Mouse (Mus musculus) midbrain, embryonic 11.5 days (tissue): ENCODE measurements around the gene Fam98c. TPM values are rescaled to one million over a fixed set of nuclear protein-coding genes. Genes with fewer than 3 reads are reported as not detected.
A peak's percentile ranks its signal among the peaks of the same experiment; 100 is the strongest.

Experiments
- ATAC-seq: fragments of 200-750 bp; cut with Nextera tagmentation; 2 replicates; pipeline ENCODE4 v1.8.0; 2017; ENCODE audit warnings: moderate TSS enrichment, moderate library complexity; ENCODE audit not compliant: low FRiP score
- DNase-seq: peaks from one replicate; pipeline ENCODE4 v3.0.0; 2015; ENCODE audit warnings: low spot score; ENCODE audit errors: missing footprints
- H3K27ac ChIP-seq: fragments of 300-500 bp; sonication (generic); 2 replicates; pipeline ENCODE4 v1.5.1; 2014; ENCODE audit warnings: low read depth, low read length
- H3K27me3 ChIP-seq: fragments of 300-500 bp; sonication (generic); 2 replicates; pipeline ENCODE4 v1.6.1; 2014; ENCODE audit warnings: mild to moderate bottlenecking, low read length, moderate library complexity, mixed read lengths; ENCODE audit not compliant: control insufficient read depth, insufficient read depth
- H3K36me3 ChIP-seq: fragments of 300-500 bp; sonication (generic); 2 replicates; pipeline ENCODE4 v1.6.1; 2014; ENCODE audit warnings: mild to moderate bottlenecking, low read length, moderate library complexity, mixed read lengths; ENCODE audit not compliant: control insufficient read depth, insufficient read depth
- H3K4me1 ChIP-seq: fragments of 300-500 bp; sonication (generic); 2 replicates; pipeline ENCODE4 v1.6.1; 2014; ENCODE audit warnings: low read length; ENCODE audit not compliant: control insufficient read depth, insufficient read depth
- H3K4me2 ChIP-seq: fragments of 300-500 bp; sonication (generic); 2 replicates; pipeline ENCODE4 v1.6.1; 2014; ENCODE audit warnings: mild to moderate bottlenecking, moderate library complexity
- H3K4me3 ChIP-seq: fragments of 300-500 bp; sonication (generic); 2 replicates; pipeline ENCODE4 v1.5.1; 2014; ENCODE audit warnings: low read depth, low read length
- H3K9ac ChIP-seq: fragments of 300-500 bp; sonication (generic); 2 replicates; pipeline ENCODE4 v1.6.1; 2014; ENCODE audit warnings: low read length
- H3K9me3 ChIP-seq: fragments of 300-500 bp; sonication (generic); 2 replicates; pipeline ENCODE4 v1.6.1; 2016; ENCODE audit warnings: low read length; ENCODE audit not compliant: control insufficient read depth
- WGBS: fragments of 180-500 bp; shearing (Covaris S2); extraction: QIAGEN DNeasy Blood & Tissue Kit; methylation state at CpG from one replicate; pipeline ENCODE4 v1.1.7; 2014; 5-methylcytosine and 5-hydroxymethylcytosine counted together
- polyA plus RNA-seq: library from polyadenylated mRNA; unstranded; fragments of >200 nt; fragmentation: Nextera tagmentation; extraction: Ambion mirVana; gene quantifications from 2 replicates; pipeline ENCODE4 v1.2.1, GENCODE M21; 2014

Fam98c gene
- polyA plus RNA-seq, 1 experiment from 2014 or later = 14.8 TPM

- Histone ChIP-seq H3K9ac (no peak overlapping the region), H3K4me3 (no peak overlapping the region), H3K27me3 (peaks cover 3% of the 10 kb centered on the region), H3K27ac (no peak overlapping the region), H3K4me1 (peaks cover 6% of the 10 kb centered on the region), H3K4me2 (no peak overlapping the region), H3K9me3 (no peaks in the 10 kb centered on the region), H3K36me3 (no peaks in the 10 kb centered on the region)
- 21% methylated on average over 9 of the region's 9 CpGs for WGBS
- ATAC-seq = no peak
- no peak for DNase-seq
These were observed 6.9 kb upstream of the Fam98c start for GRCm38 (mm10) chr7:29162750-29163525.

GRCm38 (mm10) chr7:29162294-29162693 lies 6.3 kb upstream of the Fam98c start:
- 0 out of 2 replicates have a peak, but pooled peaks cover 2% of the 10 kb centered on the region for H3K4me1 ChIP-seq
- WGBS = 84% methylated on average over 5 of the region's 5 CpGs
- DNase-seq (no peak), ATAC-seq (no peak)
- H3K4me2 ChIP-seq = no peak overlapping the region
- no peak overlapping the region for H3K27ac ChIP-seq
- no peak overlapping the region for H3K4me3 ChIP-seq
- no peaks in the 10 kb centered on the region; the same call in none of the 2 replicates for H3K27me3 ChIP-seq
- no peak overlapping the region for H3K9ac ChIP-seq
- H3K9me3 ChIP-seq = no peaks in the 10 kb centered on the region
- no peaks in the 10 kb centered on the region for H3K36me3 ChIP-seq

- H3K4me3 ChIP-seq = no peak overlapping the region
- H3K9ac ChIP-seq = no peak overlapping the region
- DNase-seq (no peak), ATAC-seq (no peak)
- under 1% methylated on average over 5 of the region's 5 CpGs for WGBS
- H3K27ac ChIP-seq = no peak overlapping the region
- H3K9me3 ChIP-seq = no peaks in the 10 kb centered on the region
- no peaks in the 10 kb centered on the region for H3K36me3 ChIP-seq
- H3K27me3 ChIP-seq = no peaks in the 10 kb centered on the region; the same call in none of the 2 replicates
- peaks cover 9% of the 10 kb centered on the region for H3K4me1 ChIP-seq
- 0 out of 2 replicates have a peak overlapping the region, but pooled peaks have one; percentile 0 for H3K4me2 ChIP-seq
These were observed 2.2 kb upstream of the Fam98c start for GRCm38 (mm10) chr7:29158264-29158663.

GRCm38 (mm10) chr7:29155196-29155837 lies 717 bp downstream of the Fam98c start:
- no peaks in the 10 kb centered on the region; the same call in none of the 2 replicates for H3K27me3 ChIP-seq
- ATAC-seq (peak; percentile 91), DNase-seq (no peak)
- no peaks in the 10 kb centered on the region for H3K9me3 ChIP-seq
- H3K27ac ChIP-seq = peak overlapping the region; percentile 77
- H3K4me3 ChIP-seq = peak overlapping the region; percentile 77
- H3K4me1 ChIP-seq = peaks cover 9% of the 10 kb centered on the region
- peak overlapping the region; percentile 74 for H3K9ac ChIP-seq
- 7% methylated on average over 37 of the region's 37 CpGs for whole genome bisulfite sequencing
- no peaks in the 10 kb centered on the region for H3K36me3 ChIP-seq
- H3K4me2 ChIP-seq = peak overlapping the region; percentile 95

GRCm38 (mm10) chr7:29154018-29154720 lies 1.9 kb downstream of the Fam98c start:
- Histone ChIP-seq H3K36me3 (no peaks in the 10 kb centered on the region), H3K4me2 (no peak overlapping the region), H3K4me1 (peaks cover 9% of the 10 kb centered on the region), H3K4me3 (no peak overlapping the region), H3K9ac (no peak overlapping the region), H3K27ac (no peak overlapping the region), H3K9me3 (no peaks in the 10 kb centered on the region), H3K27me3 (no peaks in the 10 kb centered on the region; the same call in none of the 2 replicates)
- 96% methylated on average over 14 of the region's 14 CpGs for WGBS
- ATAC-seq = no peak
- DNase-seq = no peak

- no peaks in the 10 kb centered on the region for H3K36me3 ChIP-seq
- H3K27ac ChIP-seq = no peak overlapping the region
- ATAC-seq (no peak), DNase-seq (no peak)
- H3K9me3 ChIP-seq = no peaks in the 10 kb centered on the region
- peaks cover 6% of the 10 kb centered on the region for H3K4me1 ChIP-seq
- H3K4me2 ChIP-seq = no peak overlapping the region
- H3K27me3 ChIP-seq = no peaks in the 10 kb centered on the region
- H3K9ac ChIP-seq = no peak overlapping the region
- 70% methylated on average over 10 of the region's 10 CpGs for WGBS
- H3K4me3 ChIP-seq = no peak overlapping the region
These were observed 4.5 kb downstream of the Fam98c start for GRCm38 (mm10) chr7:29151486-29151885.

- no peak overlapping the region for H3K27ac ChIP-seq
- no peaks in the 10 kb centered on the region for H3K36me3 ChIP-seq
- H3K4me1 ChIP-seq = no peaks in the 10 kb centered on the region
- 92% methylated on average over 15 of the region's 15 CpGs for WGBS
- H3K4me3 ChIP-seq = no peak overlapping the region
- H3K9ac ChIP-seq = no peak overlapping the region
- H3K4me2 ChIP-seq = no peak overlapping the region
- no peaks in the 10 kb centered on the region for H3K9me3 ChIP-seq
- no peaks in the 10 kb centered on the region for H3K27me3 ChIP-seq
- ATAC-seq (no peak), DNase-seq (peak; percentile 72)
These were observed 7.3 kb downstream of the Fam98c start for GRCm38 (mm10) chr7:29148771-29149170.

GRCm38 (mm10) chr7:29146625-29147367 lies 9.2 kb downstream of the Fam98c start:
- H3K9ac ChIP-seq = no peak overlapping the region
- ATAC-seq = no peak
- no peaks in the 10 kb centered on the region for H3K27me3 ChIP-seq
- H3K4me1 ChIP-seq = no peaks in the 10 kb centered on the region
- no peaks in the 10 kb centered on the region for H3K9me3 ChIP-seq
- no peaks in the 10 kb centered on the region for H3K36me3 ChIP-seq
- no peak for DNase-seq
- 86% methylated on average over 7 of the region's 7 CpGs for WGBS
- no peak overlapping the region for H3K4me2 ChIP-seq
- no peak overlapping the region for H3K27ac ChIP-seq
- no peak overlapping the region for H3K4me3 ChIP-seq
